Mouse (Mus musculus) forebrain, embryonic 14.5 days (tissue): ENCODE data around the gene Pdcd1. TPM values are rescaled to one million over a fixed set of nuclear protein-coding genes. Genes with fewer than 3 reads are reported as not detected.
"Not testable (repeated sequence)": the region's sequence is repeated elsewhere in the genome, so short reads cannot be mapped to it uniquely, and the experiment has no call there.

Experiments
- ATAC-seq: fragments of 200-750 bp; cut with Nextera tagmentation; 2 replicates; pipeline ENCODE4 v1.8.0; 2017; ENCODE audit warnings: mild to moderate bottlenecking, moderate library complexity
- DNase-seq: peaks from one replicate; pipeline ENCODE4 v3.0.0-alpha.2; 2015; ENCODE audit warnings: low spot score
- H3K27ac ChIP-seq: fragments of 300-500 bp; sonication (generic); 2 replicates; pipeline ENCODE4 v1.5.1; 2014; ENCODE audit warnings: low read depth, mild to moderate bottlenecking, control low read depth, low read length, moderate library complexity
- H3K27me3 ChIP-seq: fragments of 300-500 bp; sonication (generic); replicated peaks from 2 replicates; pipeline ENCODE4 v1.6.1; 2014; ENCODE audit warnings: low read length, control low read depth, mixed read lengths; ENCODE audit not compliant: control insufficient read depth, insufficient read depth
- H3K36me3 ChIP-seq: fragments of 300-500 bp; sonication (generic); 2 replicates; pipeline ENCODE4 v1.6.1; 2014; ENCODE audit warnings: low read length, control low read depth; ENCODE audit not compliant: control insufficient read depth, insufficient read depth
- H3K4me1 ChIP-seq: fragments of 300-500 bp; sonication (generic); 2 replicates; pipeline ENCODE4 v1.6.1; 2014; ENCODE audit warnings: antibody characterized with exemption, low read length, control low read depth; ENCODE audit not compliant: control insufficient read depth, insufficient read depth
- H3K4me2 ChIP-seq: fragments of 300-500 bp; sonication (generic); 2 replicates; pipeline ENCODE4 v1.6.1; 2014; ENCODE audit warnings: mild to moderate bottlenecking, control low read depth, low read length
- H3K4me3 ChIP-seq: fragments of 300-500 bp; sonication (generic); 2 replicates; pipeline ENCODE4 v1.5.1; 2014; ENCODE audit warnings: low read depth, low read length, control low read depth
- H3K9ac ChIP-seq: fragments of 300-500 bp; sonication (generic); 2 replicates; pipeline ENCODE4 v1.6.1; 2014; ENCODE audit warnings: mild to moderate bottlenecking, low read length, control low read depth, moderate library complexity
- H3K9me3 ChIP-seq: fragments of 300-500 bp; sonication (generic); replicated peaks from 2 replicates; pipeline ENCODE4 v1.6.1; 2016; ENCODE audit warnings: low read length, control low read depth, mixed read lengths; ENCODE audit not compliant: control insufficient read depth
- WGBS: fragments of 180-500 bp; shearing (Covaris S2); extraction: QIAGEN DNeasy Blood & Tissue Kit; methylation state at CpG from one replicate; pipeline ENCODE4 v1.1.7; 2014; 5-methylcytosine and 5-hydroxymethylcytosine counted together
- polyA plus RNA-seq: library from polyadenylated mRNA; unstranded; fragments of >200 nt; fragmentation: Nextera tagmentation; extraction: Ambion mirVana; gene quantifications from 2 replicates; pipeline ENCODE4 v1.2.1, GENCODE M21; 2014

Pdcd1 gene
- polyA plus RNA-seq, 1 experiment from 2014 or later, result not detected

GRCm38 (mm10) chr1:94045559-94045958, 6.8 kb downstream of the Pdcd1 start:
- no peaks in the 10 kb centered on the region for H3K36me3 ChIP-seq
- H3K27me3 ChIP-seq, result no peaks in the 10 kb centered on the region
- H3K9ac ChIP-seq, result no peak overlapping the region
- no peak overlapping the region for H3K27ac ChIP-seq
- DNase-seq (no peak), ATAC-seq (no peak)
- no peak overlapping the region for H3K4me2 ChIP-seq
- no peaks in the 10 kb centered on the region for H3K9me3 ChIP-seq
- 81% methylated on average over 3 of the region's 3 CpGs for WGBS
- no peaks in the 10 kb centered on the region for H3K4me1 ChIP-seq
- H3K4me3 ChIP-seq, result no peak overlapping the region

GRCm38 (mm10) chr1:94040391-94040790, 12.0 kb downstream of the Pdcd1 start:
- Histone ChIP-seq H3K4me3 (no peak overlapping the region), H3K9me3 (no peaks in the 10 kb centered on the region), H3K4me2 (no peak overlapping the region), H3K9ac (no peak overlapping the region), H3K36me3 (no peaks in the 10 kb centered on the region), H3K4me1 (no peaks in the 10 kb centered on the region), H3K27me3 (no peaks in the 10 kb centered on the region), H3K27ac (no peak overlapping the region)
- 91% methylated on average over 2 of the region's 2 CpGs for WGBS
- no peak for ATAC-seq
- DNase-seq, result no peak

- Histone ChIP-seq H3K36me3 (no peaks in the 10 kb centered on the region), H3K27me3 (no peaks in the 10 kb centered on the region), H3K27ac (peak overlapping the region; percentile 21; the same call in 1 of the 2 replicates), H3K4me3 (peak overlapping the region; percentile 27), H3K9me3 (no peaks in the 10 kb centered on the region), H3K4me2 (peak overlapping the region; percentile 58), H3K9ac (peak overlapping the region; percentile 51), H3K4me1 (no peaks in the 10 kb centered on the region)
- under 1% methylated on average over 25 of the region's 25 CpGs for WGBS
- peak; percentile 95 for ATAC-seq
- peak; percentile 89 for DNase-seq
Measured at GRCm38 (mm10) chr1:94034984-94035743, 17.2 kb downstream of the Pdcd1 start.

GRCm38 (mm10) chr1:94033075-94033602, 19.2 kb downstream of the Pdcd1 start:
- H3K4me2 ChIP-seq, result no peak overlapping the region
- WGBS, result 94% methylated on average over 2 of the region's 2 CpGs
- DNase-seq (no peak), ATAC-seq (no peak)
- H3K4me3 ChIP-seq, result no peak overlapping the region
- H3K9ac ChIP-seq, result no peak overlapping the region
- no peak overlapping the region for H3K27ac ChIP-seq
- H3K27me3 ChIP-seq, result no peaks in the 10 kb centered on the region
- H3K36me3 ChIP-seq, result no peaks in the 10 kb centered on the region
- no peaks in the 10 kb centered on the region for H3K9me3 ChIP-seq
- no peaks in the 10 kb centered on the region for H3K4me1 ChIP-seq

- WGBS, result 85% methylated on average over 2 of the region's 2 CpGs
- no peak for ATAC-seq
- no peaks in the 10 kb centered on the region for H3K27me3 ChIP-seq
- H3K4me3 ChIP-seq, result no peak overlapping the region
- H3K9me3 ChIP-seq, result no peaks in the 10 kb centered on the region
- no peak overlapping the region for H3K9ac ChIP-seq
- no peak overlapping the region for H3K4me2 ChIP-seq
- no peak for DNase-seq
- H3K27ac ChIP-seq, result no peak overlapping the region
- no peaks in the 10 kb centered on the region for H3K36me3 ChIP-seq
- H3K4me1 ChIP-seq, result no peaks in the 10 kb centered on the region
Measured at GRCm38 (mm10) chr1:94028741-94029140, 23.6 kb downstream of the Pdcd1 start.

- Histone ChIP-seq H3K9me3 (no peaks in the 10 kb centered on the region), H3K4me1 (no peaks in the 10 kb centered on the region), H3K36me3 (no peaks in the 10 kb centered on the region), H3K4me3 (no peak overlapping the region), H3K9ac (no peak overlapping the region), H3K4me2 (no peak overlapping the region), H3K27ac (no peak overlapping the region), H3K27me3 (no peaks in the 10 kb centered on the region)
- no peak for ATAC-seq
- peak; percentile 6 for DNase-seq
- WGBS, result 79% methylated on average over 12 of the region's 12 CpGs
Measured at GRCm38 (mm10) chr1:94027506-94028108, 24.7 kb downstream of the Pdcd1 start.

- Histone ChIP-seq H3K36me3 (no peaks in the 10 kb centered on the region), H3K4me3 (no peak within 1 kb of the TSS), H3K27ac (no peak within 1 kb of the TSS), H3K9ac (no peak within 1 kb of the TSS), H3K4me1 (no peaks in the 10 kb centered on the region), H3K4me2 (no peak within 1 kb of the TSS), H3K27me3 (no peaks in the 10 kb centered on the region), H3K9me3 (no peaks in the 10 kb centered on the region)
- 88% methylated on average over 6 of the region's 6 CpGs for WGBS
- ATAC-seq (no peak), DNase-seq (no peak)
Measured at GRCm38 (mm10) chr1:94020151-94020550, 32.2 kb downstream of the Pdcd1 start, which contains the start of gene Neu4. Neu4 (plus strand) TSS chr1:94020451.

GRCm38 (mm10) chr1:94011643-94012042, 40.7 kb downstream of the Pdcd1 start:
- Histone ChIP-seq H3K27me3 (no peaks in the 10 kb centered on the region), H3K9ac (no peak overlapping the region), H3K27ac (no peak overlapping the region), H3K4me2 (no peak overlapping the region), H3K9me3 (no peaks in the 10 kb centered on the region), H3K4me1 (no peaks in the 10 kb centered on the region), H3K36me3 (no peaks in the 10 kb centered on the region), H3K4me3 (no peak overlapping the region)
- ATAC-seq (no peak), DNase-seq (no peak)
- WGBS, result 74% methylated on average over 3 of the region's 3 CpGs

- not testable (repeated sequence) for H3K9me3 ChIP-seq, H3K4me2 ChIP-seq, DNase-seq, H3K4me3 ChIP-seq, H3K27me3 ChIP-seq, H3K27ac ChIP-seq, H3K9ac ChIP-seq, H3K36me3 ChIP-seq, ATAC-seq, H3K4me1 ChIP-seq
- WGBS, result 93% methylated on average over 14 of the region's 19 CpGs
Measured at GRCm38 (mm10) chr1:94008826-94009225, 43.5 kb downstream of the Pdcd1 start.
